Mouse (Mus musculus) lung, embryonic 15.5 days (tissue): Measurements from ENCODE around the gene Oprm1. TPM values are rescaled to one million over a fixed set of nuclear protein-coding genes. Genes with fewer than 3 reads are reported as not detected.
A peak's percentile ranks its signal among the peaks of the same experiment; 100 is the strongest.

Experiments used
- ATAC-seq: fragments of 200-750 bp; cut with Nextera tagmentation; 2 replicates; pipeline ENCODE4 v1.8.0; 2017; ENCODE audit warnings: moderate number of reproducible peaks, borderline replicate concordance; ENCODE audit not compliant: low FRiP score, low TSS enrichment; ENCODE audit errors: extremely low read depth
- H3K27ac ChIP-seq: fragments of 300-500 bp; sonication (generic); 2 replicates; pipeline ENCODE4 v1.5.1; 2015; ENCODE audit warnings: moderate library complexity, mild to moderate bottlenecking, inconsistent platforms
- H3K27me3 ChIP-seq: fragments of 300-500 bp; sonication (generic); 2 replicates; pipeline ENCODE4 v1.6.1; 2015; ENCODE audit warnings: inconsistent platforms
- H3K36me3 ChIP-seq: fragments of 300-500 bp; sonication (generic); 2 replicates; pipeline ENCODE4 v1.6.1; 2015; ENCODE audit warnings: inconsistent platforms
- H3K4me1 ChIP-seq: fragments of 300-500 bp; sonication (generic); 2 replicates; pipeline ENCODE4 v1.6.1; 2015; ENCODE audit warnings: inconsistent platforms
- H3K4me2 ChIP-seq: fragments of 300-500 bp; sonication (generic); 2 replicates; pipeline ENCODE4 v1.6.1; 2015; ENCODE audit warnings: inconsistent platforms, mild to moderate bottlenecking, moderate library complexity
- H3K4me3 ChIP-seq: fragments of 300-500 bp; sonication (generic); 2 replicates; pipeline ENCODE4 v1.5.1; 2015; ENCODE audit warnings: mild to moderate bottlenecking, inconsistent platforms
- H3K9ac ChIP-seq: fragments of 300-500 bp; sonication (generic); 2 replicates; pipeline ENCODE4 v1.6.1; 2015; ENCODE audit warnings: inconsistent platforms
- H3K9me3 ChIP-seq: fragments of 300-500 bp; sonication (generic); 2 replicates; pipeline ENCODE4 v1.6.1; 2016; ENCODE audit warnings: inconsistent platforms
- WGBS: fragments of 180-500 bp; shearing (Covaris S2); methylation state at CpG from one replicate; pipeline ENCODE4 v1.1.7; 2015; 5-methylcytosine and 5-hydroxymethylcytosine counted together
- polyA plus RNA-seq: library from polyadenylated mRNA; unstranded; fragments of >200 nt; fragmentation: Nextera tagmentation; extraction: Ambion mirVana; gene quantifications from 2 replicates; pipeline ENCODE4 v1.2.1, GENCODE M21; 2015

Oprm1 gene
- polyA plus RNA-seq, 1 experiment from 2014 or later, result 0.09 TPM

GRCm38 (mm10) chr10:6936671-6937425 is 178.5 kb downstream of the Oprm1 start:
- Histone ChIP-seq H3K9me3 (no peaks in the 10 kb centered on the region), H3K9ac (no peak overlapping the region), H3K27ac (no peak overlapping the region), H3K27me3 (no peaks in the 10 kb centered on the region), H3K36me3 (no peaks in the 10 kb centered on the region), H3K4me1 (no peaks in the 10 kb centered on the region), H3K4me2 (no peak overlapping the region), H3K4me3 (no peak overlapping the region)
- ATAC-seq, result no peak
- 83% methylated on average over 4 of the region's 4 CpGs for WGBS

DNA sequence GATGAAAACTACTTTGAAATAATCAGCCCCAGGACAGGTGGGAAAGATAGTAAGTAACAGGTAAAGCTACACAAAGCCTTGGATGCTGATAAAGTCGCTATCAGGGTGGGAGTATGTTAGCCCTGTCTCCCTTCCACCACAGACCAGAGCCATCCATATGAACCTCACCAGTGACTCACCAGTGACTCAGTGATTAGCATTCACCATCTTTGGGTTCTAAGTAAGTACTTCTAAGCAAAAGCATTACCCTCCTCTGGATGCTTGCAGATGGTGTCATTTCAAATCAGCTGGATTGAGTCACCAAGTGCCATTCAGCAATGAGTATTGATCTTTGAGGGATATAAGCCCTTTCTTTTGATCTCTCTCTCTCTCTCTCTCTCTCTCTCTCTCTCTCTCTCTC is 194.8 kb downstream of the Oprm1 start:
- H3K36me3 ChIP-seq, result no peaks in the 10 kb centered on the region
- no peak overlapping the region for H3K27ac ChIP-seq
- ATAC-seq, result no peak
- no peaks in the 10 kb centered on the region for H3K9me3 ChIP-seq
- H3K4me1 ChIP-seq, result no peaks in the 10 kb centered on the region
- WGBS, result 70% methylated on average over 1 of the region's 1 CpGs
- H3K9ac ChIP-seq, result no peak overlapping the region
- no peak overlapping the region for H3K4me3 ChIP-seq
- H3K27me3 ChIP-seq, result no peaks in the 10 kb centered on the region
- H3K4me2 ChIP-seq, result no peak overlapping the region

GRCm38 (mm10) chr10:6954533-6954932 is 196.2 kb downstream of the Oprm1 start:
- H3K27me3 ChIP-seq, result no peaks in the 10 kb centered on the region

DNA sequence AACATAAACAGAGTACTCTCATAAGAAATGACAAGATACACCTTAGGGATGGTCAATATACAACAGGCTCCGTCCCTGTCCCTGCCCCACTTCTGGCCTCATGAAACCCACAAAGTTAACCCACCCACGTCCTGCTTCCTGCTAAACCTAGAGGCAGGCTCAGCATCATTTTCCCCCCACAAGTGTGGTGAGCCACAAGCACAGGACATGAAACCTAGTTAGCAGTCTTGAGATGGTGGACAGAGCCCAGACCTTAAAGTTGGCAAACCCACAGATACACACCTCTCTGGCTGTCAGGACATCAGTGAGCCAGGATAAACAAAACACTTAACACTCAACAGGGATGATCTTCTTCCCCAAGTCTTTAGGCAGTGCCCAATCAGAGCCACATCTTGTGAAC is 198.1 kb downstream of the Oprm1 start:
- Histone ChIP-seq H3K9me3 (no peaks in the 10 kb centered on the region), H3K4me1 (no peaks in the 10 kb centered on the region), H3K27ac (no peak overlapping the region), H3K9ac (no peak overlapping the region), H3K27me3 (no peaks in the 10 kb centered on the region), H3K4me2 (no peak overlapping the region), H3K36me3 (no peaks in the 10 kb centered on the region), H3K4me3 (no peak overlapping the region)
- 63% methylated on average over 2 of the region's 2 CpGs for WGBS
- no peak for ATAC-seq

More at GRCm38 (mm10) chr10:6954533-6954932, 196.2 kb downstream of the Oprm1 start:
- Histone ChIP-seq H3K4me2 (no peak overlapping the region), H3K9me3 (no peaks in the 10 kb centered on the region), H3K36me3 (no peaks in the 10 kb centered on the region), H3K27ac (no peak overlapping the region), H3K4me3 (no peak overlapping the region), H3K9ac (no peak overlapping the region), H3K4me1 (no peaks in the 10 kb centered on the region)
- ATAC-seq, result no peak

DNA sequence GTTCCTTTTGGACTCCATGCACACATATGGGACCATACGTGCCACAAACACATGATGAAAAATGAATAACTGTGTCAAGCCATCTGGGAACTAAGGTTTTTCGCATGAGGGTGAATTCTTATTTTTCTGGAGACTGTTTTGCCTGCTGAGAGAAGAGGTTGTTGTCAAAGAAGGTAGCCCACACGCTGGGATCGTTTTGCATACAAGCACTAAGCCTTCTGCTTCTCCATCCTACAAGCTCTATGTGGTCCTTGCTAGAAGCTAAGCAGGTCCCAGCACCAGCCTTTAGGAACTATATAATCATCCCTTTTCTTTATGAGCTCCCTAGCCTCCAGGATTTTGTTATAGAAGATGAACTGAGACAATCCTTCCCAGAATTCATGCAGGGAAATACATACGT is 200.5 kb downstream of the Oprm1 start:
- no peak for ATAC-seq
- H3K4me3 ChIP-seq, result no peak overlapping the region
- no peak overlapping the region for H3K4me2 ChIP-seq
- H3K9ac ChIP-seq, result no peak overlapping the region
- H3K4me1 ChIP-seq, result no peaks in the 10 kb centered on the region
- no peaks in the 10 kb centered on the region for H3K27me3 ChIP-seq
- no peaks in the 10 kb centered on the region for H3K36me3 ChIP-seq
- no peak overlapping the region for H3K27ac ChIP-seq
- no peaks in the 10 kb centered on the region for H3K9me3 ChIP-seq
- WGBS, result 72% methylated on average over 5 of the region's 5 CpGs

DNA sequence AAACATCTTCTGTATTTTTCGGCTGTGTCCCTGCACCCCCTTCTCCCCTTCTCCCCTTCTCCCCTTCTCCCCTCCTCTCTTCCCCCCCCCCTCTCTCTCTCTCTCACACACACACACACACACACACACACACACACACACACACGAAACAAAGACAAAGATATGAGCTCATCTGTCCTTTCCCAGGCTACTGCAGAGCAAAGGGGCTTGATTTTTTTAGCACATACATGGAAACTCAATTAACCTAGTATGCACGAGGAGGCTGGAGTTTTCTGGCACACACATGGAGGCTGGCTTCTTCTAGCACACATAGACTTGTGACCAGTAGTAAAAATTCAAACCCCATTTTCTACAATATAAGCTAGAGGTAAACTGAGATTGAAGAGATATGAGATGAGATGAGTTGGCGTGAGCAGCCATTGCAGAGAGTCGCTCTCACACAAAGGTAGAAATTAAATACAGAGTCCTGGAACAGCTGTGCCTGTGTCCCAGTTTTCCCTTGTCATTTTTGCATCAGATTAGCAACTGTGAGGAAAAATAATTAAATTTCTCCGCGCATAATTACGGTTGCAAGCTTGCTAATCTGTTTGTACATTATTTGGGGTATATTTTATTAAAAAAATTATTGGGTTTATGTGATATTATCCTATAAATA is 209.4 kb downstream of the Oprm1 start:
- no peak overlapping the region for H3K9ac ChIP-seq
- H3K9me3 ChIP-seq, result no peaks in the 10 kb centered on the region
- H3K27ac ChIP-seq, result no peak overlapping the region
- H3K36me3 ChIP-seq, result no peaks in the 10 kb centered on the region
- H3K4me3 ChIP-seq, result no peak overlapping the region
- 76% methylated on average over 8 of the region's 8 CpGs for WGBS
- no peak for ATAC-seq
- no peaks in the 10 kb centered on the region for H3K27me3 ChIP-seq
- no peak overlapping the region for H3K4me2 ChIP-seq
- no peaks in the 10 kb centered on the region for H3K4me1 ChIP-seq

DNA sequence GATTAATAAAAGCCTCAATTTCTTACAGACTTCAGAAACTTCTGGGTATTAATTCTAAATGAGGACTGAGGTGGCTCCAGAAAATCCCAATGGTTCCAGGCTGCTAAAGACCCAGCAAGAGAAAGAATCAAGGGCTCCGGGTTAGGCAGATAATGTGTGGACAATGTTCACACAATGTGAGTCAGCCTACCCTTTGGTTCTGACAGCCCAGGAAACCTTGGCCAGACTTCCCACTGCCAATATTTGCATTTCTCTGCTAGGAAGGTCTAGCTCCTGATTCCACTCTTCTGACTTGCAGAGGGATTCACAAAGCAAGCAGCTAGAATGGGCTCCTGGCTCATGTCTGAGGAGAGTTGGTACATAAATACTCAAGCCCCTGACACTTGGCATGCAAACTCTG is 210.0 kb downstream of the Oprm1 start:
- ATAC-seq, result no peak
- 50% methylated on average over 1 of the region's 1 CpGs for WGBS

DNA sequence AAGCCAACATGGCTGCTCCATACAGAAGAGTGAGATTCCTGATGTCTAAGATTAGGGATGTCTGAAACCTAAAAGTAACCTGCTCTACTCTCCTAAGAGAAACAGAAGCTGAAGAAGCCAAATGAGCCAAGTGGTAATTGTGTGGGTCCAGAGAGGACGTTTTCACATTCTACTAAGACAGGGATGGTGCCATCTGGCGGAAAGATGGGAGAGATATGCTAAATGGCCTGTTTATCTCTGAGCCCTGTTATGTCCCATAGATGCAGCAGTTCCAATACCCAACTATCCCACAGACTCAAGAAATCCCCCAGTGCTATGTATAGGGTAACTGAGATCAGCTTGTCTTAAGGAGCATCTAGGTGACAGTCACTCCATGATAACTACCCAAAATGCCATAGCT is 219.5 kb downstream of the Oprm1 start:
- Histone ChIP-seq H3K9ac (no peak overlapping the region), H3K4me3 (no peak overlapping the region), H3K9me3 (no peaks in the 10 kb centered on the region), H3K27me3 (no peaks in the 10 kb centered on the region), H3K4me1 (no peaks in the 10 kb centered on the region), H3K27ac (no peak overlapping the region), H3K4me2 (no peak overlapping the region), H3K36me3 (no peaks in the 10 kb centered on the region)
- no peak for ATAC-seq
- 61% methylated on average over 2 of the region's 2 CpGs for WGBS

More for the DNA sequence above, 210.0 kb downstream of the Oprm1 start:
- H3K36me3 ChIP-seq, result no peaks in the 10 kb centered on the region
- no peak overlapping the region for H3K9ac ChIP-seq
- no peaks in the 10 kb centered on the region for H3K4me1 ChIP-seq
- H3K27me3 ChIP-seq, result no peaks in the 10 kb centered on the region
- no peaks in the 10 kb centered on the region for H3K9me3 ChIP-seq
- no peak overlapping the region for H3K4me3 ChIP-seq
- no peak overlapping the region for H3K27ac ChIP-seq
- H3K4me2 ChIP-seq, result no peak overlapping the region

DNA sequence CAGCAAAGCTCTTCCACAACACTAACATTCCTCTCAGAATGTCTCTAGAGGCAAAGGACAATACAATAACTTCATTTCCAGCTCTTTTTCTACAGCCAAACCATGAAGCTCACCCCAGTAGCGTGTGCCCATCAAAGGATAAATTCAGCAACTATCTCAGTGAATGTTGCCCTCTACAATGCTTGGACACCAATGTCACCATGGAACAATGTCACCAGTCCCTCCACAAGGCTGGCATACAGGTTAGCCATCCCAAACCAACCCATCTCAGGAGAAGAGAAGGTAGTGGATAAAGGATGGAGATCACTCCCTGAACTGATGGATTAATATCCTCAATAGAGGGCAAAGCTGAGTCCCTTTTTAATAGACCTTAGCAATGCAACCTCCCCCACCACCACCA is 220.4 kb downstream of the Oprm1 start:
- Histone ChIP-seq H3K9ac (no peak overlapping the region), H3K4me2 (no peak overlapping the region), H3K4me3 (no peak overlapping the region), H3K27me3 (no peaks in the 10 kb centered on the region), H3K36me3 (no peaks in the 10 kb centered on the region), H3K4me1 (no peaks in the 10 kb centered on the region), H3K9me3 (no peaks in the 10 kb centered on the region), H3K27ac (no peak overlapping the region)
- WGBS, result 91% methylated on average over 1 of the region's 1 CpGs
- no peak for ATAC-seq

- 75% methylated on average over 7 of the region's 7 CpGs for WGBS
- H3K36me3 ChIP-seq, result no peaks in the 10 kb centered on the region
- H3K9me3 ChIP-seq, result no peaks in the 10 kb centered on the region
- no peak overlapping the region for H3K27ac ChIP-seq
- no peak for ATAC-seq
- H3K4me3 ChIP-seq, result no peak overlapping the region
- no peaks in the 10 kb centered on the region for H3K4me1 ChIP-seq
- H3K27me3 ChIP-seq, result no peaks in the 10 kb centered on the region
- no peak overlapping the region for H3K9ac ChIP-seq
- no peak overlapping the region for H3K4me2 ChIP-seq
Measured at GRCm38 (mm10) chr10:6979216-6979615, 220.9 kb downstream of the Oprm1 start.

- WGBS, result 41% methylated on average over 8 of the region's 8 CpGs
- no peaks in the 10 kb centered on the region for H3K4me1 ChIP-seq
- H3K4me3 ChIP-seq, result no peak overlapping the region
- H3K27ac ChIP-seq, result no peak overlapping the region
- H3K9me3 ChIP-seq, result no peaks in the 10 kb centered on the region
- no peaks in the 10 kb centered on the region for H3K27me3 ChIP-seq
- no peak overlapping the region for H3K9ac ChIP-seq
- peak overlapping the region; percentile 37; the same call in 1 of the 2 replicates for H3K4me2 ChIP-seq
- H3K36me3 ChIP-seq, result no peaks in the 10 kb centered on the region
- no peak for ATAC-seq
Measured at GRCm38 (mm10) chr10:6979789-6980188, 221.5 kb downstream of the Oprm1 start.

DNA sequence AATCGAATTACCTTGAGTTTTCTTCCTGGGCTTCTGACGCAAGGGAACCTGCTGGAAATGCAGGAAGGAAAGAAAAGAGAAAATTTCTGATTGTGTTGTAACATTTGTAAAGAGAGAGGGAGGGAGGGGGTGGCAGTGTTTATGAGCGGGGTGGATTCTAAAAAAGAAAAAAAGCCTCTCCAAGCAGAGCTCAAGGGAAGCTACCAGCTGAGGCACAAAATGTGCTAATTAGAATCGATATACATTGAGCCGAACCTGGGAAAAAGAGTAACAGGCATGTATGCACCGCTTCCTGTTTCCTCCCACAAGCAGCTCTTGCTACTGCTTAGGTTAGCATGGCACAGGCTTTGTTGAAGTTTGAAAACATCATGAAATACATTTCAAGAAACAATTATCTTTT is 221.9 kb downstream of the Oprm1 start:
- H3K4me1 ChIP-seq, result no peaks in the 10 kb centered on the region
- no peaks in the 10 kb centered on the region for H3K9me3 ChIP-seq
- H3K9ac ChIP-seq, result no peak overlapping the region
- H3K27me3 ChIP-seq, result no peaks in the 10 kb centered on the region
- peak overlapping the region; percentile 37; the same call in 1 of the 2 replicates for H3K4me2 ChIP-seq
- no peaks in the 10 kb centered on the region for H3K36me3 ChIP-seq
- 25% methylated on average over 6 of the region's 6 CpGs for WGBS
- no peak for ATAC-seq
- no peak overlapping the region for H3K4me3 ChIP-seq
- no peak overlapping the region for H3K27ac ChIP-seq
